Mouse (Mus musculus) E14TG2a.4 (cell line): ENCODE results near the gene Gm44511.

Source experiments
- CTCF ChIP-seq: conservative IDR thresholded peaks from 2 replicates; pipeline ENCODE4 v1.5.1; 2014; ENCODE audit warnings: low read length
- POU5F1 ChIP-seq: IDR thresholded peaks from 2 replicates; pipeline ENCODE4 v1.6.1; 2014; ENCODE audit warnings: low read length, borderline replicate concordance

DNA sequence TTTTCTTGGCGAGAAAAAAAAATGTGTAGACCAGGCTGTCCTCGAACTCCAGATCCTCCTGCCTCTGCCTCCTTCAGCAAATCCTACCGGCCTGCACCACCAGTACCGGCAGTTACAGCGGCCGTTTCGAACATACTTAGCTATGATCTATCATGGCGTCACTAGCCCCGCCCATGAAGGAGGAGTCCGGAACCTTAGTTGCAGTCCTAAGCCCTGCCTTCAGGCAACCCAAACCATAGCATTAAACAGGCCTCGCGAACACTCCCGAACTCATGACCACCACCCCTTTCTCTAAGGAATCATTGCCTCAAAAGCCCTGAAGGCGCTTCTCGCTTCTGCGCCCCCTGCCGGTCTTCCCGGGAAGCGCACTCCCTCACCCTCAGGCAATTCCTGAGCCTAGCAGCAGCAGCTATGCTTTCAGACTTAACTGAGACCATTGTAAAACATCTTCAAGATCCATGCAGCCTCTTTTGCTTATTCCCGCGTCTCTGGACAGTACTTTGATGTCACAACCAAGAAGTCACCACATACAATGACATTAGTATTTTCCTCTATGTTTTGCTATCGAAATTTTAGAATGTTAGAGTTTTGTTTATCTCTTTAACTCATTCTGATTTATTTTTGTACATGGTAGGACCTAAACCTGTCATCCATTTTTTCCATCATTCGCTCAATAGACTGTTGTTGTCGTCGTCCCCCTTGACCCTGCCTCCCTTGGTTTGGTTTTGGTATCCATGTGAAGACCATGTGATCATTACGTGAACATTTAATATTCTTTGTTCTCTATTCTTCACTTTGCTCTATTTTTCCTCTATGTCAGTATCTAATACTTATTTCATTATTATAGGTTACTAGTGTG is 22.9 kb downstream of the Gm44511 start:
- TF ChIP-seq CTCF, result peak; percentile 89
- no peak for TF ChIP-seq POU5F1
